In genomic region chr4:72105702-72106101, GRCm38 (mm10) we compare ENCODE assay signal across 12 mouse cellular contexts.
A peak's percentile ranks its signal among the peaks of the same experiment; 100 is the strongest.
DNase-seq lines count a peak whose midpoint lies in the region; ATAC-seq and TF ChIP-seq lines count a peak whose summit lies in the region.
"Had no signal": no experiment of that assay in that cellular context is flagged by ENCODE, and none has a peak within 500 bp of the region (broad histone marks: within the 10 kb centered on the region; RNA-seq: fewer than 3 reads in every experiment).

No protein-coding gene starts in this region.

- no peak for DNase-seq in limb, embryonic 10.5 days (ENCODE audit: low spot score)
- peak; percentile 93 for DNase-seq in adipocyte (ENCODE audit: low spot score)
- DNase-seq in midbrain, postnatal 0 days (ENCODE audit: low spot score), result peak; percentile 53
- DNase-seq in adrenal gland, adult 2 months, result no peak
- DNase-seq: cerebellum, adult 11 months; lung, adult 2 months; right cerebral cortex, postnatal 25 days; thymus, postnatal 36 days had no signal

- TF ChIP-seq CTCF in midbrain, postnatal 0 days (IDR thresholded peaks at IDR 0.05), result no peak

- H3K4me3 ChIP-seq in limb, embryonic 12.5 days (replicated peaks), result no peak overlapping the region
- H3K4me3 ChIP-seq in limb, embryonic 10.5 days, result no peak overlapping the region
- H3K4me3 ChIP-seq in forebrain, embryonic 13.5 days, result no peak overlapping the region
- no peak overlapping the region for H3K4me3 ChIP-seq in midbrain, postnatal 0 days (ENCODE audit: low read depth, low read length)
- H3K4me3 ChIP-seq: stomach, embryonic 15.5 days had no signal

- no peaks in the 10 kb centered on the region for H3K27me3 ChIP-seq in limb, embryonic 12.5 days
- no peaks in the 10 kb centered on the region for H3K27me3 ChIP-seq in limb, embryonic 10.5 days (ENCODE audit: low read depth, poor library complexity, severe bottlenecking)
- no peaks in the 10 kb centered on the region for H3K27me3 ChIP-seq in forebrain, embryonic 13.5 days
- H3K27me3 ChIP-seq in midbrain, postnatal 0 days (ENCODE audit: insufficient read depth, low read length), result no peaks in the 10 kb centered on the region
- H3K27me3 ChIP-seq: stomach, embryonic 15.5 days had no signal

- no peak overlapping the region for H3K27ac ChIP-seq in limb, embryonic 12.5 days
- H3K27ac ChIP-seq in limb, embryonic 10.5 days, result no peak overlapping the region
- no peak overlapping the region; the same call in 1 of the 2 replicates for H3K27ac ChIP-seq in forebrain, embryonic 13.5 days
- H3K27ac ChIP-seq in midbrain, postnatal 0 days (ENCODE audit: low read depth, low read length), result no peak overlapping the region
- H3K27ac ChIP-seq: stomach, embryonic 15.5 days had no signal

- no peak overlapping the region for H3K4me2 ChIP-seq in limb, embryonic 12.5 days
- no peak overlapping the region for H3K4me2 ChIP-seq in forebrain, embryonic 13.5 days
- no peak overlapping the region for H3K4me2 ChIP-seq in midbrain, postnatal 0 days (ENCODE audit: low read depth, low read length, poor library complexity, severe bottlenecking)
- H3K4me2 ChIP-seq: stomach, embryonic 15.5 days had no signal

- H3K9ac ChIP-seq in limb, embryonic 12.5 days (replicated peaks), result no peak overlapping the region
- H3K9ac ChIP-seq in forebrain, embryonic 13.5 days, result no peak overlapping the region
- H3K9ac ChIP-seq in midbrain, postnatal 0 days (replicated peaks; ENCODE audit: low read length, poor library complexity, severe bottlenecking), result no peak overlapping the region
- H3K9ac ChIP-seq: stomach, embryonic 15.5 days had no signal

- no peaks in the 10 kb centered on the region for H3K4me1 ChIP-seq in limb, embryonic 12.5 days (replicated peaks)
- H3K4me1 ChIP-seq in limb, embryonic 10.5 days, result no peaks in the 10 kb centered on the region
- H3K4me1 ChIP-seq in forebrain, embryonic 13.5 days, result no peaks in the 10 kb centered on the region
- H3K4me1 ChIP-seq in midbrain, postnatal 0 days (ENCODE audit: insufficient read depth, low read length), result no peaks in the 10 kb centered on the region
- H3K4me1 ChIP-seq: stomach, embryonic 15.5 days had no signal

- H3K36me3 ChIP-seq in limb, embryonic 12.5 days, result peaks cover 34% of the 10 kb centered on the region
- H3K36me3 ChIP-seq in limb, embryonic 10.5 days, result peaks cover 28% of the 10 kb centered on the region
- H3K36me3 ChIP-seq in forebrain, embryonic 13.5 days (ENCODE audit: poor library complexity, severe bottlenecking), result peaks cover 21% of the 10 kb centered on the region
- no peaks in the 10 kb centered on the region for H3K36me3 ChIP-seq in midbrain, postnatal 0 days (ENCODE audit: insufficient read depth, low read length)
- H3K36me3 ChIP-seq: stomach, embryonic 15.5 days had no signal

- peaks cover 6% of the 10 kb centered on the region; the same call in 1 of the 2 replicates for H3K9me3 ChIP-seq in limb, embryonic 12.5 days
- H3K9me3 ChIP-seq in limb, embryonic 10.5 days (replicated peaks), result no peaks in the 10 kb centered on the region
- H3K9me3 ChIP-seq in forebrain, embryonic 13.5 days (replicated peaks), result no peaks in the 10 kb centered on the region
- no peaks in the 10 kb centered on the region for H3K9me3 ChIP-seq in midbrain, postnatal 0 days (ENCODE audit: low read length)
- H3K9me3 ChIP-seq: stomach, embryonic 15.5 days had no signal

- 0 out of 2 replicates have a peak, but pooled peaks have one; percentile 70 for ATAC-seq in limb, embryonic 12.5 days (ENCODE audit: insufficient number of reproducible peaks, insufficient read depth, low FRiP score, low TSS enrichment, low read depth)
- ATAC-seq in forebrain, embryonic 13.5 days, result peak; percentile 81
- no peak for ATAC-seq in midbrain, postnatal 0 days (ENCODE audit: low FRiP score)
- no peak for ATAC-seq in erythroblast, adult 5-6 weeks (replicated peaks; ENCODE audit: low FRiP score, poor library complexity, severe bottlenecking)

Comparison
In these comparisons a context has a peak if more than half of its experiments do, and no peak if none do; other contexts are left out.
1. ATAC-seq: peak in limb, embryonic 12.5 days (single experiment) and forebrain, embryonic 13.5 days (single experiment); none in midbrain, postnatal 0 days (single experiment) and erythroblast, adult 5-6 weeks (single experiment).
2. DNase-seq: peak in adipocyte (single experiment) and midbrain, postnatal 0 days (single experiment); none in limb, embryonic 10.5 days (single experiment) and adrenal gland, adult 2 months (single experiment).